Mouse (Mus musculus): Measurements from ENCODE around the gene Hvcn1.
"Not testable (repeated sequence)": the region's sequence is repeated elsewhere in the genome, so short reads cannot be mapped to it uniquely, and the experiment has no call there.

Hvcn1 gene

GRCm38 (mm10) chr5:122206475-122206874 lies at the start of gene Hvcn1:
Gene Hvcn1, plus strand, starts transcription at chr5:122206804.
- no peak for DNase-seq

- DNase-seq: peak; percentile 96
Observed at GRCm38 (mm10) chr5:122157827-122158381, 48.7 kb upstream of the Hvcn1 start, which contains the start of gene Ppp1cc. Gene Ppp1cc, plus strand, starts transcription at chr5:122158278.

- peak; percentile 43 for DNase-seq
Observed at GRCm38 (mm10) chr5:122158557-122159515, 47.8 kb upstream of the Hvcn1 start.

GRCm38 (mm10) chr5:122163194-122163593 lies 43.4 kb upstream of the Hvcn1 start:
- peak; percentile 42 for DNase-seq

GRCm38 (mm10) chr5:122164011-122164410 lies 42.6 kb upstream of the Hvcn1 start:
- no peak for DNase-seq

GRCm38 (mm10) chr5:122165233-122165915 lies 41.2 kb upstream of the Hvcn1 start:
- peak; percentile 65 for DNase-seq

GRCm38 (mm10) chr5:122166636-122167161 lies 39.9 kb upstream of the Hvcn1 start:
- no peak for DNase-seq

GRCm38 (mm10) chr5:122168344-122169069 lies 38.1 kb upstream of the Hvcn1 start:
- no peak for DNase-seq

GRCm38 (mm10) chr5:122171058-122171457 lies 35.5 kb upstream of the Hvcn1 start:
- no peak for DNase-seq

- DNase-seq: no peak
Observed at GRCm38 (mm10) chr5:122175402-122175801, 31.2 kb upstream of the Hvcn1 start.

- no peak for DNase-seq
Observed at GRCm38 (mm10) chr5:122175961-122176360, 30.6 kb upstream of the Hvcn1 start.

GRCm38 (mm10) chr5:122176398-122176797 lies 30.2 kb upstream of the Hvcn1 start:
- peak; percentile 58 for DNase-seq

GRCm38 (mm10) chr5:122179665-122180064 lies 26.9 kb upstream of the Hvcn1 start:
- DNase-seq: no peak

- no peak for DNase-seq
Observed at GRCm38 (mm10) chr5:122184283-122184806, 22.3 kb upstream of the Hvcn1 start.

- not testable (repeated sequence) for DNase-seq
Observed at GRCm38 (mm10) chr5:122184858-122185257, 21.7 kb upstream of the Hvcn1 start.

- no peak for DNase-seq
Observed at GRCm38 (mm10) chr5:122189115-122189514, 17.5 kb upstream of the Hvcn1 start.

GRCm38 (mm10) chr5:122190465-122190864 lies 16.1 kb upstream of the Hvcn1 start:
- no peak for DNase-seq

GRCm38 (mm10) chr5:122191269-122192063 lies 15.1 kb upstream of the Hvcn1 start:
- peak; percentile 44 for DNase-seq

- DNase-seq: no peak
Observed at GRCm38 (mm10) chr5:122192347-122192746, 14.3 kb upstream of the Hvcn1 start.

- no peak for DNase-seq
Observed at GRCm38 (mm10) chr5:122200872-122201271, 5.7 kb upstream of the Hvcn1 start.

GRCm38 (mm10) chr5:122201904-122202303 lies 4.7 kb upstream of the Hvcn1 start:
- no peak for DNase-seq
